ENCODE assay signal across 16 mouse cellular contexts in genomic region chr4:17635549-17636530, GRCm38 (mm10).
DNase-seq lines count a peak whose midpoint lies in the region; ATAC-seq lines count a peak whose summit lies in the region.
"Had no signal": no experiment of that assay in that cellular context is flagged by ENCODE, and none has a peak within 500 bp of the region (broad histone marks: within the 10 kb centered on the region; RNA-seq: fewer than 3 reads in every experiment).

No protein-coding gene starts in this region.

- no peaks in the 10 kb centered on the region for H3K36me3 ChIP-seq in midbrain, embryonic 14.5 days (ENCODE audit: control insufficient read depth, insufficient read depth, low read length)
- H3K36me3 ChIP-seq in midbrain, embryonic 13.5 days = no peaks in the 10 kb centered on the region
- no peaks in the 10 kb centered on the region for H3K36me3 ChIP-seq in kidney, embryonic 14.5 days (ENCODE audit: control insufficient read depth, insufficient read depth, low read length)

- H3K9me3 ChIP-seq in midbrain, embryonic 14.5 days (ENCODE audit: control insufficient read depth, low read length) = no peaks in the 10 kb centered on the region
- H3K9me3 ChIP-seq in midbrain, embryonic 13.5 days = no peaks in the 10 kb centered on the region
- no peaks in the 10 kb centered on the region for H3K9me3 ChIP-seq in kidney, embryonic 14.5 days (ENCODE audit: control insufficient read depth, low read length)

- no peak overlapping the region for H3K4me2 ChIP-seq in midbrain, embryonic 14.5 days (ENCODE audit: low read length)
- H3K4me2 ChIP-seq in midbrain, embryonic 13.5 days (replicated peaks) = no peak overlapping the region
- H3K4me2 ChIP-seq in kidney, embryonic 14.5 days (replicated peaks; ENCODE audit: low read depth, low read length) = no peak overlapping the region

- DNase-seq in midbrain, embryonic 14.5 days = peak; percentile 16
- DNase-seq in frontal cortex, postnatal 14 days (ENCODE audit: low spot score in 2 of 2) = peak; percentile 28 to 41
- DNase-seq in left cerebral cortex, adult 18-20 months (ENCODE audit: low spot score in 2 of 2) = peak; percentile 51 to 68
- DNase-seq in right cerebral cortex, postnatal 36 days (ENCODE audit: low spot score in 2 of 2) = peak; percentile 47 to 83
- DNase-seq in spleen, postnatal 4 days (ENCODE audit: low spot score in 2 of 2) = no peak
- no peak for DNase-seq in retina, postnatal 1 day
- DNase-seq: adrenal gland, postnatal 14 days; cerebellum, adult 11 months; heart, adult 11 months; kidney, adult 2 months had no signal

- H3K27ac ChIP-seq in midbrain, embryonic 14.5 days (replicated peaks; ENCODE audit: low read depth, low read length) = no peak overlapping the region
- no peak overlapping the region for H3K27ac ChIP-seq in midbrain, embryonic 13.5 days
- H3K27ac ChIP-seq in kidney, embryonic 14.5 days (ENCODE audit: low read depth, low read length) = no peak overlapping the region
- H3K27ac ChIP-seq: liver, embryonic 14.5 days; macrophage had no signal

- H3K4me3 ChIP-seq in midbrain, embryonic 14.5 days (replicated peaks; ENCODE audit: low read depth, low read length) = no peak overlapping the region
- no peak overlapping the region for H3K4me3 ChIP-seq in midbrain, embryonic 13.5 days (replicated peaks)
- no peak overlapping the region for H3K4me3 ChIP-seq in kidney, embryonic 14.5 days (ENCODE audit: low read length)

- no peaks in the 10 kb centered on the region for H3K27me3 ChIP-seq in midbrain, embryonic 14.5 days (ENCODE audit: control insufficient read depth, insufficient read depth, low read length)
- H3K27me3 ChIP-seq in midbrain, embryonic 13.5 days = no peaks in the 10 kb centered on the region
- H3K27me3 ChIP-seq in kidney, embryonic 14.5 days (ENCODE audit: control insufficient read depth, insufficient read depth, low read length) = no peaks in the 10 kb centered on the region
- H3K27me3 ChIP-seq: CH12.LX, Patski had no signal

- no peaks in the 10 kb centered on the region for H3K4me1 ChIP-seq in midbrain, embryonic 14.5 days (ENCODE audit: control insufficient read depth, insufficient read depth, low read length)
- no peaks in the 10 kb centered on the region for H3K4me1 ChIP-seq in midbrain, embryonic 13.5 days (replicated peaks)
- H3K4me1 ChIP-seq in kidney, embryonic 14.5 days (ENCODE audit: control insufficient read depth, insufficient read depth, low read length) = no peaks in the 10 kb centered on the region

- WGBS in midbrain, embryonic 14.5 days = 73% methylated on average over 5 of the region's 5 CpGs
- whole genome bisulfite sequencing in midbrain, embryonic 13.5 days = 74% methylated on average over 5 of the region's 5 CpGs
- WGBS in kidney, embryonic 14.5 days = 69% methylated on average over 5 of the region's 5 CpGs

- no peak overlapping the region for H3K9ac ChIP-seq in midbrain, embryonic 14.5 days (replicated peaks; ENCODE audit: low read length)
- H3K9ac ChIP-seq in midbrain, embryonic 13.5 days (replicated peaks) = no peak overlapping the region
- no peak overlapping the region for H3K9ac ChIP-seq in kidney, embryonic 14.5 days (ENCODE audit: low read depth, low read length)
- H3K9ac ChIP-seq: liver, embryonic 14.5 days had no signal

- ATAC-seq in midbrain, embryonic 14.5 days (ENCODE audit: low FRiP score, low TSS enrichment) = peak; percentile 43; the same call in 1 of the 2 replicates
- no peak for ATAC-seq in midbrain, embryonic 13.5 days
- no peak for ATAC-seq in kidney, embryonic 14.5 days (ENCODE audit: low FRiP score, low TSS enrichment)
- ATAC-seq: Patski had no signal

Comparison
In these comparisons a context has a peak if more than half of its experiments do, and no peak if none do; other contexts are left out.
1. DNase-seq: peak in midbrain, embryonic 14.5 days (single experiment), frontal cortex, postnatal 14 days (2 of 2), left cerebral cortex, adult 18-20 months (2 of 2) and right cerebral cortex, postnatal 36 days (2 of 2); none in spleen, postnatal 4 days (0 of 2) and retina, postnatal 1 day (single experiment).